Mouse (Mus musculus): ENCODE results near the gene Mast4.

DNA sequence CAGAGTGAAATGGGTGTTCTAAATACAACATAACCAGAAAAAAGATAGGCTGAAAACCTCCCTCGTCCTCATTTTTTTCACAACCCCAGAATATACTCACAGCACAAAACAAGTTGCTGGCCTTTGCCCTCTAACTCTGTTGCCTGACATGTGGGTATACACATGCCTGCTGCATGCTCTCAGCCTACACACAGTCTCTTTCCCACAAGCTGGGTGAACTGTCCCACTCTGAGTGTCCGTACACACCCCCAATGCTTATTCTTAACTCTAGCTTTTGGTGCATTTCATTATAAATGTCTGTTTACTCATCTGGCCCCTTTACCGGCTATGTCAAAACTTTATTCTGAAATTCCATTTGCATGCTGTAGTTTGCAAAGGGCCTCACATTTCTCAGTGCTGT, 71.6 kb downstream of the Mast4 start:
- no peak for TF ChIP-seq CTCF (IDR thresholded peaks at IDR 0.05; ENCODE audit: borderline replicate concordance, insufficient read depth, low read length)
- no peak for TF ChIP-seq POLR2A (IDR thresholded peaks at IDR 0.05; ENCODE audit: low read depth, low read length)
